Mouse (Mus musculus): ENCODE results near the gene Elmo2.

DNA sequence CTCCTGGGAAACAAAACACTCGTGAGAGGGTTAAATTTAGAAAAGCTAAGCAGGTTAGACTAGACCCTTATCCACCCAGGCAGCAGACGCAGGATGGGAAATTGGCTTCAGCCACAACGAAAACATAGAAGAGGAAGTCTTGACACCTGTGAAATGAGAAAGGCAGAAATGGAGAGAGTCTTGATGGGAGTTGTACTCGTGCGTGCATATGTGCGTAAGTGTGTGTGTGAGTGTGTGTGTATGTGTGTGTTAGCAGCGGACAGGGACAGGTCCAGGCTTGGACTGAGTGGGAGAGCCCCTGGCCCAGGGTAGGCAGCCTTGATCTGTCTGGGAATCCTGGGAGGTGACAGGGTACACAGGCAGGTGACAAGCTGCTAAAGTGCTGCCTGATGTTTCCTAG lies 55.4 kb downstream of the Elmo2 start:
- TF ChIP-seq CTCF (IDR thresholded peaks at IDR 0.05; ENCODE audit: borderline replicate concordance, insufficient read depth, low read length) (no peak), POLR2A (IDR thresholded peaks at IDR 0.05; ENCODE audit: low read depth, low read length) (no peak)

Measured in embryonic fibroblast, embryonic 13.5 days (primary cell).